Mouse (Mus musculus) mouse trophoblast stem cell (cell line): ENCODE data around the gene Olfr317.
"Not testable (repeated sequence)": the region's sequence is repeated elsewhere in the genome, so short reads cannot be mapped to it uniquely, and the experiment has no call there.

Source experiments
- in situ Hi-C, 2 experiments: fragments of 300-500 bp; cut with MseI, MboI; formaldehyde crosslinking; loops; 2 replicates in 1 of 2; 3 replicates in 1 of 2; pipeline ENCODE4 v1.15.1; 2025

The Olfr317 gene

DNA sequence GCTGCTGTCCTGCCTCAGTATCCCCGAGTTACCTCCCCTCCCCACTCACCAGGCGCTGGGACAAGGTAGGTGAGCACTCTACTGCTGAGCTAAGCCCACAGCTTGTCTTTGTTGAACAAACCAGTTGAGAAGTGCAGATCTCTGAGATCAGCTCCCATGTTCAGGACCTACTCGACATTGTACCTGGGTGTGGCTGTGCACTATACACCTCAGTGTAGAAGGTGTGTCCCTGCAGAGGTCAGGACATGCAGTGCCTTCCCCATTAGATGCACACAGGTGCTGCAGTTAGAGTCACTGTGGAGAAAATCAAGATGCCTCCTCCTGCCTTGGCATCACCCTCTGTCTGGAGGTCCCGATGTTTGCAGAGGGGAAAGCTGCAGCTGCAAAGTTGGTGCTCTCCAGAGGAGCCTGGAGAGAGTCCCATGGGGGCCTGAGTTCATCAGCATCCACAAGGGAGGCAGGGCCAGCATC lies at the start of gene Olfr317:
Olfr317 (minus strand) TSS at position 421 of the 471 bp plus-strand sequence.
- in situ Hi-C loops: no loop called here

GRCm38 (mm10) chr11:58788346-58788745 lies 49.3 kb upstream of the Olfr317 start:
- in situ Hi-C loops: no loop called here

DNA sequence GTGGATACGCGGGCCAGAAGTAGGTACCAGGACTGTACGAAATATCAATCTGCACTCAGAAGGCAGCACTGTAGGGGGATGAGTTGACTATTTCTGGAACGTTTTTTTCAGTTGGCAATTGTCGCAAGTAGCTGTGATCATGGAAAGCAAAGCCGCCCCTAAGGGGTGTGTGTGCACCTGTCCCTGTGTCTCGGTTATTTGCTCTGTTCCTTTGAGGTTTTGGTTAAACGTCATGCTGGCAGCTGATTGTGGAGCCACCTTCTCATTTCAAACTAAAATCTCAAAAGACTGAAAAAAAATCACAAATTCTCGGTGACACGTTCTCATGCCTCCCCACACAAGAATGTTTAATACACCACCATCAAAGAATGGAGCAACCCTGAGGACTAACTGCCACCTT lies 48.6 kb upstream of the Olfr317 start:
- in situ Hi-C loops: no loop called here

- in situ Hi-C loops: no loop called here
These were observed 45.2 kb upstream of the Olfr317 start for GRCm38 (mm10) chr11:58784182-58784581.

DNA sequence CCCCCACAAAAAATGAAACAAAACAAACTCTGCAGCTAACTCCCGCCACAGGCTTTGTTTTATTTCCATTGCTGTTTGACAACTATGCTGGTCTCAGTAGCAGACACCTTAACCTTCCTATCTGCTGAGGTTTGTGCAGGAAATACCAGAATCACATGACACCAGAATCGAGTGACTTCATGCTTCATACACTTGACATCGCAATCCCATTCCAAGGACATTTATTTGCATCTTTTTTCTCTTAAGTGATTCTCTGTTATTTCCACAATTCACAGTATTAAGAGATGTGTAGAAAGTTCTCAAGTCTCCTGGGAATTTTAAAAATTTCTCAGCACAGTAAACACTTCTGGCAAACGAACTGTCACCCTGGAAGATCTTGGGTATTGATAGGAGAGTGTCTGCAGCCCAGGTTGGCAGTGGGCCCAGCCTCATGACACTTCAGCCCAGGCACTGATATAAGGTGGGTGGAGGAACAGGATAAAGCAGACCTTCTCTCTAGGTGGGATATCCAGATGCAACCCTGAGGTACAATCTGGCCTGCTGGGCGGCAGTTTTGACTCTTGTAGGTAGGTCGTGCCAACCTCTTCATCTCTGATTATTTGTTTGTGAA lies 43.6 kb upstream of the Olfr317 start, which contains the start of gene Olfr314:
Olfr314 (plus strand) TSS at position 473 of the 610 bp plus-strand sequence.
- in situ Hi-C loops: no loop called here

DNA sequence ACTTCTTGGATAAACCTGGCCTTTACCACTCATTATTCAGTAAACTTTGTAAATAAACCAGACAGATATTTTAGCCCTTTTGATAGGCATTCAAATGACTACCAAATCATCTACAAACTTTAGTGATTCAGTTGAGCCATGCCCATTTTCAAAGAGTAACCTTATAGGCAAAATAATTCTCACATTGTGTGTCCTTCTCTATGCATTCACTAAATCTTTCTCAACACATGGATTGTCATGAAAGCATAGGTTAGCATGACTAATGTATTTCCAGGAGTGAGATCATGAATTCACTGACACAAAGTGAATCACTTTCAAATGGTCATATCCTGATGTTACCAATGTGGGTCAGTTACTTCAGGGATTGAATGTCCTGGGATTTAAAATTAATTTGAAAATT lies 33.9 kb upstream of the Olfr317 start, which contains the start of gene Olfr315:
Olfr315 (plus strand) TSS at position 301 of the 400 bp plus-strand sequence.
- in situ Hi-C loops: no loop called here

- in situ Hi-C loops: no loop called here
These were observed 13.4 kb upstream of the Olfr317 start, which contains the start of gene Olfr316 for GRCm38 (mm10) chr11:58752434-58752833. Gene Olfr316, plus strand, starts transcription at chr11:58752734.

DNA sequence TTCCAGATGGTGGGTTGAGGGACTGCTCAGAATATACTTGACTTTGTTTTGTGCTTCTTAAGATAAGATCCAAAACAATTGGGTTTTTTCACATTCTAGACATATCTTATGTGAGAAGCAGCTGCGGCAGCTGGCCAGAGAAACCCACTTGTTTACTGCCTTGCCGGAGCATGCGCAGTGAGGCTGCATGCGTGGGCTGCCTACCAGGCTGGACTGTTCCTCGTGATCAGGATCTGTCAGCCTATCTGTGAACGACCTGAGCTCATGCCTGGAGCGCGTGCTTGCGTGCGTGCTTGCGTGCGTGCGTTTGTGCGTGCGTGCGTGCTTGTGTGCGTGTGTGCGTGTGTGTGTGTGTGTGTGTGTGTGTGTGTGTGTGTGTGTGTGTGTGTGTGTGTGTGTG lies 12.1 kb upstream of the Olfr317 start:
- in situ Hi-C loops: not testable (repeated sequence)

DNA sequence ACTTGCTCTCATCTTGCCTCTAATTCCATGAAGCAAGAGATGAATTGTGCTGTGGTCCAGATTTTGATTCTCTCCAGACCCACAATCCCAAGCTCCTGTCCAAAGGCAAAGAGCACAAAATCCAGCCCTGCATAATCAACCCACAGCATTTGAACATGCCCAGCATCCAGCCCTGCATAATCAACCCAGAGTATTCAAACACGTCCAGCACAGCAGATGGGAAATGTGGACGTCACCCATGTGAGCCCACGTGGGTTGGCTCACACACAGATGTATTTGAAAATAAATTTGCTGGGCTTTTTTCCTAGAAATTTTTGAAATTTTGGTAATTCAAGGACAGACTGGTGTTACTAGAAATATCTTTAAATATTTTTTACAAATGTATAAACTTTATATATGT lies 5.6 kb downstream of the Olfr317 start:
- in situ Hi-C loops: no loop called here

GRCm38 (mm10) chr11:58727896-58728650 lies 10.9 kb downstream of the Olfr317 start:
- in situ Hi-C loops: not testable (repeated sequence)

DNA sequence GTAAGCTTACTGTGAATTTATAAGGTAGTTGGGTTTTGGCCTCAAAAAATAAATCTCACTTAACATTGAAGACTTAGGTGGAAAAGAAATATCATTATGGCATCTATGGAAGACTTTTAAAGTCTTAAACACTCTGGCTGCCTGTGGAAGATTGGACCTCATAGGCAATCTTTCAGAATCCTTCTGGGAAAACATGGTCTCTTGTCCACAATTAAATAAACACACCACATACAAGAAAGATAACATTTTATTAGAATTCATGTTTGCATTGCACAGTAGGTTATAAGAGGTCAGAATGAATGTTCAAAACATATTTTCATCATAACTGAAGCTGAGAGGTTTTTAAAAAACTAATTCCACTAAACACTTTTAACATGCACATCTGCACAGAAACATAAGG lies 15.1 kb downstream of the Olfr317 start, which contains the start of gene Olfr318:
Olfr318 (minus strand) TSS at position 101 of the 400 bp plus-strand sequence.
- in situ Hi-C loops: no loop called here

DNA sequence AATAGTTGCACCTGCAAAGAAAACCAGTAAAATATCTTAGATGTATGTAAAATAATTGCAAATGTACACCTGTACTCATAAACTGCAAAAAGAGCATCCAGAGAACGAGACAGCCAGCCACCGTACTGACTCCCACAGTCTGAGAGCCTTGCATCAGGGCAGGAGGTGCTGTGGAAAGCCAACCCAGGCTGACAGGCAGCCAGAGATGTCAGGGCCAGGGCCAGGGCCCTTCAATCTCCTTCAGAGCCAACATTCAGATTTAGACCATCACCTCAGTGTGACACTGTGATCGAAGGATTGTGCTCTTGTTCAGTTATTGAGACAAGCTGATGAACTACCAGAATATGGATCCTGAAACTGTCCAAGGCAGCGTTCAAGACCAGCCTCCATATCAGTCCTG lies 19.3 kb downstream of the Olfr317 start:
- in situ Hi-C loops: no loop called here

- in situ Hi-C loops: not testable (repeated sequence)
These were observed 21.3 kb downstream of the Olfr317 start for GRCm38 (mm10) chr11:58717723-58718122.

GRCm38 (mm10) chr11:58709086-58709485 lies 29.9 kb downstream of the Olfr317 start:
- in situ Hi-C loops: no loop called here

DNA sequence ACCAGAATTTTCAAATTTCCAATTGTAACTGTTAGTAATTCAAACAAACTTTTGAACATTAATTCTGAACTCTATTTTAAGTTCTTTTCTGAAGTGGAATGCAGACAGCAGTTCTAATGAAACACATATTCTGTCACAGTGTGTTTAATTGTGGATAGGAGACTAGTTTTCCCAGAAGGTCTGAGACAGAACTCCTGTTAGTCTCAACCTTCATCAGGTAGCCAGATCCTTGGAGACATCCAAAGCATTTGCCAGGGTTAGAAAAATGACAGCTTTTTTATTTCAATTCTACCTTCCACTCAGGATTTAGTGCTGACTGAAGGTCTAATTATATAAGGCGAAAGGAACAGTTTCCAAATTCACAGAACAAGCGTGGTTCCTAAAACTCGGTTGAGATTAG lies 40.1 kb downstream of the Olfr317 start, which contains the start of gene Olfr319:
Olfr319 (plus strand) TSS at position 301 of the 400 bp plus-strand sequence.
- in situ Hi-C loops: no loop called here
